Mouse (Mus musculus) brain, embryonic 14.5 days (tissue): Measurements from ENCODE around the gene Hspa12a.

ENCODE experiments used
- CTCF ChIP-seq: fragments of 200-500 bp; IDR thresholded peaks from 2 replicates; pipeline ENCODE4 v1.5.1; 2012; ENCODE audit warnings: inconsistent platforms, mild to moderate bottlenecking, moderate library complexity, borderline replicate concordance; ENCODE audit not compliant: insufficient read depth, insufficient read length; ENCODE audit errors: extremely low read depth
- POLR2A ChIP-seq: fragments of 200-500 bp; IDR thresholded peaks from 2 replicates; pipeline ENCODE4 v1.6.1; 2012; ENCODE audit warnings: mild to moderate bottlenecking, inconsistent platforms, borderline replicate concordance; ENCODE audit not compliant: poor library complexity, insufficient read depth, insufficient read length, severe bottlenecking; ENCODE audit errors: extremely low read depth

DNA sequence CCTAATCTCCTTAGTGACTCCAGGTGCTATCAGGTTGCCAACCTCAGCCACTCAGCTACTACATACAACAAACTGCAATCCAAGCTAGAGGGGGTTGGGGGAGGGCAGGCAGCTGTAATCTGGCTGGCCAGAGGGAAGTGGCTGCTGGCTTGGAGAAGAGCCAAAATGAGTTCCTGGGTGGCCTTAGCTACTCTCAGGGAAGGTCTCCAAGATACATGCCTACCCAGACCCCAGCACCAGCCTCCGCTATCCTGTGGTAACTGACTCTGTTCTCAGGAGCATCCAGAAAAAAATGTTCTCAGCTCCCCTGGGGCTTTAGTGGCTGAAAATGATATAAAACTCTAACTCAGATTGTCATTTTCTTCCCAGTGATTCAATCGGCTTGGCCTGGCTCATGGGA is 64.9 kb downstream of the Hspa12a start:
- TF ChIP-seq CTCF: no peak
- TF ChIP-seq POLR2A: no peak
